Mouse (Mus musculus) liver, postnatal 0 days (tissue): ENCODE measurements at regions not wholly inside any gene's neighbourhood (a gene's known extent, or its start where the extent isn't known, plus 50 kb on each side); places are given as distances from the start of the nearest gene placed in this dataset.

Source experiments
- CTCF ChIP-seq: sonication (generic); IDR thresholded peaks from 2 replicates; pipeline ENCODE4 v1.5.1; 2016; ENCODE audit warnings: antibody characterized with exemption, low read depth
- EP300 ChIP-seq: IDR thresholded peaks from 2 replicates; pipeline ENCODE4 v1.6.1; 2016; ENCODE audit warnings: antibody characterized with exemption, low read depth, mild to moderate bottlenecking

GRCm38 (mm10) chr3:120636669-120637305, 534.7 kb downstream of the Rwdd3 start:
- TF ChIP-seq EP300 (no peak), CTCF (no peak)
